Mouse (Mus musculus) stomach, embryonic 14.5 days (tissue): ENCODE results near the gene Hic1. TPM values are rescaled to one million over a fixed set of nuclear protein-coding genes. Genes with fewer than 3 reads are reported as not detected.

ENCODE experiments used
- ATAC-seq: fragments of 200-750 bp; cut with Nextera tagmentation; 2 replicates; pipeline ENCODE4 v1.8.0; 2017; ENCODE audit warnings: low read depth, moderate TSS enrichment; ENCODE audit not compliant: insufficient number of reproducible peaks, insufficient read depth, low FRiP score
- H3K27ac ChIP-seq: fragments of 300-500 bp; sonication (generic); 2 replicates; pipeline ENCODE4 v1.5.1; 2014; ENCODE audit warnings: mild to moderate bottlenecking, low read length, moderate library complexity, mixed read lengths
- H3K27me3 ChIP-seq: fragments of 300-500 bp; sonication (generic); 2 replicates; pipeline ENCODE4 v1.6.1; 2014; ENCODE audit warnings: low read length, control low read depth, mixed read lengths; ENCODE audit not compliant: control insufficient read depth, insufficient read depth
- H3K36me3 ChIP-seq: fragments of 300-500 bp; sonication (generic); 2 replicates; pipeline ENCODE4 v1.6.1; 2014; ENCODE audit warnings: mild to moderate bottlenecking, control low read depth, low read length, moderate library complexity, mixed read lengths; ENCODE audit not compliant: control insufficient read depth, insufficient read depth
- H3K4me1 ChIP-seq: fragments of 300-500 bp; sonication (generic); 2 replicates; pipeline ENCODE4 v1.6.1; 2014; ENCODE audit warnings: low read length, control low read depth, mixed read lengths; ENCODE audit not compliant: control insufficient read depth, insufficient read depth
- H3K4me2 ChIP-seq: fragments of 300-500 bp; sonication (generic); replicated peaks from 2 replicates; pipeline ENCODE4 v1.6.1; 2014; ENCODE audit warnings: low read depth, low read length, control low read depth
- H3K4me3 ChIP-seq: fragments of 300-500 bp; sonication (generic); 2 replicates; pipeline ENCODE4 v1.5.1; 2014; ENCODE audit warnings: low read depth, low read length, control low read depth
- H3K9ac ChIP-seq: fragments of 300-500 bp; sonication (generic); replicated peaks from 2 replicates; pipeline ENCODE4 v1.6.1; 2014; ENCODE audit warnings: low read depth, mild to moderate bottlenecking, control low read depth, low read length, moderate library complexity, mixed read lengths
- H3K9me3 ChIP-seq: fragments of 300-500 bp; sonication (generic); 2 replicates; pipeline ENCODE4 v1.6.1; 2016; ENCODE audit warnings: low read depth, low read length, control low read depth; ENCODE audit not compliant: control insufficient read depth
- WGBS: fragments of 180-500 bp; shearing (Covaris S2); extraction: QIAGEN DNeasy Blood & Tissue Kit; methylation state at CpG from one replicate; pipeline ENCODE4 v1.1.7; 2014; 5-methylcytosine and 5-hydroxymethylcytosine counted together
- polyA plus RNA-seq: library from polyadenylated mRNA; unstranded; fragments of >200 nt; fragmentation: Nextera tagmentation; extraction: Ambion mirVana; gene quantifications from 2 replicates; pipeline ENCODE4 v1.2.1, GENCODE M21; 2014

Gene Hic1
- polyA plus RNA-seq, 1 experiment from 2014 or later: 13.8 TPM

DNA sequence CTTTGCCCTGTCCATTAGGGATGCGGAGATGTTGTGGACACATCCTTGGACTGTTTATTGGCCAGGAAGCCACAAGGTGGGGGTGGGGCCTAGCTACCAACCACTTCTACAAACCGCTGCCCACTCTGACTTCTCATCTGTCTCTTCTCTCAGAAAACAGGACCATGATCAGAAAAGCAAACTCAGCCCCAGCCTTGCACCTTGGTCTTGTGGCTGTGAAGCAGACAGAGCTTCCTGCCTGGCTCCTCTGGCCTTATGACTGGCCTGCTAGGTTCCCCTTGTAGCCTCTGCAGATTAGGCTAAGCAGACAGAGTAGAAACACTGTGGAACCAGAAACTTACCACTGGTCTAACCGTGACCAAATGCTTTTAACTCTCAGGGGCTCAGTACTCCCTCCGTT is 40.0 kb upstream of the Hic1 start:
- Histone ChIP-seq H3K9ac (no peak overlapping the region), H3K27me3 (no peaks in the 10 kb centered on the region), H3K4me2 (no peak overlapping the region), H3K27ac (no peak overlapping the region), H3K4me3 (no peak overlapping the region), H3K9me3 (no peaks in the 10 kb centered on the region), H3K4me1 (peaks cover 11% of the 10 kb centered on the region; the same call in 1 of the 2 replicates), H3K36me3 (no peaks in the 10 kb centered on the region)
- 81% methylated on average over 4 of the region's 4 CpGs for WGBS
- ATAC-seq: no peak

DNA sequence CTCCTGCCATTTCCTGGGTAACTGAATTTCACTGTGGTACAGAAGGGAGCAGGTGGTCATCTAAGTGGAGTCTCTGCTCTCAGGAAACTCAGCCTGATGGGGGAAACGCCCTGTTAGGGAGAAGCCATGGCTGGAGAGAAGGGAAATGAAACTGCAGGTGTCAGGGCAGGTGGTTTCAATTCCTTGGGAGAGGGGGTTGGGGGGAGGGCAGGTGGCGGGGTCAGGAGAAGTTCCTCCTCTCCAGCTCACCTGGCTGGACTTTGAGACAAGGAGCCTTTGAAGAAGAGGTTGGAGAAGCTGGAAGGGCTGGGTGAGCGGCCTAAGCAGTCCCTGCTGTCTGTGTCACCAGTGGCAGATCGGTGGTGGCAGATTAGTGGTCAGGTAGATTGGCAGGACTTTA is 37.0 kb upstream of the Hic1 start:
- WGBS: 64% methylated on average over 4 of the region's 4 CpGs
- no peaks in the 10 kb centered on the region for H3K9me3 ChIP-seq
- peaks cover 8% of the 10 kb centered on the region for H3K4me1 ChIP-seq
- no peak overlapping the region for H3K27ac ChIP-seq
- H3K4me2 ChIP-seq: no peak overlapping the region
- H3K4me3 ChIP-seq: no peak overlapping the region
- no peaks in the 10 kb centered on the region for H3K36me3 ChIP-seq
- no peaks in the 10 kb centered on the region for H3K27me3 ChIP-seq
- ATAC-seq: no peak
- no peak overlapping the region for H3K9ac ChIP-seq

DNA sequence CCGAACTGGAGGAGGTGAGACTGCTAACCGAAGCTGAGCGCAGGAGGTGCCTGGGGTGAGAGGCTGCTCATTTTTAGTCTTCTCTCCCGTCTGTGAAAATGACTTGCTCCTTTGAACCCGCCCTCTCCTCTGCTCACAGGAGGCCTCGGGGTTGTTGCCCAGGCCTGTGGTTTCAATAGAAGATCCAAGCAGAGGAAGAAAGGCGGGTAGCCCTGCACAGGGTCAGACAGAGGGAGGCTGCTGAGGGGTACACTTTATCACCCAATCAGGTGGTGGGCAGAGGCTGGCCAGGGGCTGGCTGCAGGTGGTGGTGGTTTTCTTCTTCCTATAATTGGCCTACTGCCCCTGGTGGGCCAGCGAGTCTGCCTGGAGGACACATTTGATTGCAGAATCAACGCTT is 35.2 kb upstream of the Hic1 start:
- Histone ChIP-seq H3K36me3 (no peaks in the 10 kb centered on the region), H3K4me2 (no peak overlapping the region), H3K9me3 (no peaks in the 10 kb centered on the region), H3K27me3 (no peaks in the 10 kb centered on the region), H3K27ac (no peak overlapping the region), H3K4me3 (no peak overlapping the region), H3K9ac (no peak overlapping the region), H3K4me1 (peaks cover 6% of the 10 kb centered on the region)
- ATAC-seq: no peak
- 53% methylated on average over 9 of the region's 9 CpGs for WGBS

DNA sequence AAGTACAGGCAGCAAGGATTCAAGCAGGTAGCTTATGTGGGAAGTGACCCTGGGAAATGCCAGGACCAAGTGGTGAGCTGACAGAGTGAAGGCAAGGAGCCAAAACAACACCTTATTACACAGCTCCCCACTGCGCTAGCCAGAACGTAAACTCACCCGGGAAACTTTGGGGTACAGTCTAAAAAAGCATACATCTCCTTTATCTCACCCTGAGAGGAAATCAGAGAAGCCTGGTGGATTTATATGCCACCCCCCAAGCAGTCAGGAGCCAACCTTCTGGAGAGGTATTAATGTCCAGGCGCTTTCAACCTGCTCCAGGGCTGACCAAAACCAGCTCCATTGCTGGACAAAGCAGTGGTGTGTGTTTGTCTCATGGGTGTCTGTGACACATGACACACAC is 34.6 kb upstream of the Hic1 start:
- Histone ChIP-seq H3K9ac (no peak overlapping the region), H3K4me3 (no peak overlapping the region), H3K9me3 (no peaks in the 10 kb centered on the region), H3K4me1 (peaks cover 6% of the 10 kb centered on the region), H3K36me3 (no peaks in the 10 kb centered on the region), H3K4me2 (no peak overlapping the region), H3K27me3 (no peaks in the 10 kb centered on the region), H3K27ac (no peak overlapping the region)
- 75% methylated on average over 4 of the region's 4 CpGs for WGBS
- no peak for ATAC-seq

DNA sequence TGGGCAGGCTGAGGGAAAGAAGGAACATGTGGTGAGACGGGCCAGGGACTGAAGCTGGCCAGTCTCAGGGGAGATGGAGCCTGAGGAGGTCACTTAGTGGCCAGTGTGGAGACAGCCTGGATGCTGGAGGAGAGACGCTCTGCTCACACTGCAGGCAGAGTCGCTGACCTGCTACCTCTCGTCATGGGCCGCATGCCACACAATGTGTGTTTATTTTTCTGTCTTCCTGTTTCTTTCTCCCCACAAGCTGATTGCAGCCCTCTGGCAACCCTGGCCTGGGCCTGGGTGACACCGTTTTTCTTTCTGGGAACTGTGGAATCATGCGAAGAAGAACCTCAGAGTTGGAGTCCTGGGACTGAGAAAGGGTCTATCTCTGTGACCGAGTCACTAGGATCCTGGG is 32.4 kb upstream of the Hic1 start:
- Histone ChIP-seq H3K27ac (no peak overlapping the region), H3K9ac (no peak overlapping the region), H3K9me3 (no peaks in the 10 kb centered on the region), H3K4me3 (no peak overlapping the region), H3K4me2 (no peak overlapping the region), H3K4me1 (peaks cover 6% of the 10 kb centered on the region), H3K36me3 (no peaks in the 10 kb centered on the region), H3K27me3 (0 out of 2 replicates have a peak, but pooled peaks cover under 1% of the 10 kb centered on the region)
- no peak for ATAC-seq
- WGBS: 43% methylated on average over 8 of the region's 8 CpGs

DNA sequence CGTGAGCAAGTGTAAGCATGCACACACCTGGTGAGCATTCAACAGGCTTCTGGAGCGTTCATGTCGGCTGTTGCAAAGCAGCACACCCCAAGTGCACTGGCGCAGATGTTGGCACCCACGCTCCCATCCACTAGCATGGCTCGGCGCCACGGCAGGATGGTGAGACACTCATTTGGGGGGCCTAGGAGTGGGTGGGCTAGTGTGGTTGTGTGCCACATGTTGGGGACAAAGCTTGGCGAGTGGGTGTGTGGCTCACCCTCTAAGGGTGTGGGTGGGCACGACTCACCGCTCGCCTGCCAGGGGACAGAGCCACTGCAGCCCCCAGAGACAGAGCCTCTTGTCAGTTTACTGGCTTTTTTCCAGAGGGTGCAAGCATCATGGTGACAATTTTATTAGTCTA is 31.6 kb upstream of the Hic1 start:
- ATAC-seq: no peak
- no peak overlapping the region for H3K9ac ChIP-seq
- H3K9me3 ChIP-seq: no peaks in the 10 kb centered on the region
- WGBS: 85% methylated on average over 12 of the region's 12 CpGs
- no peak overlapping the region for H3K4me3 ChIP-seq
- H3K36me3 ChIP-seq: no peaks in the 10 kb centered on the region
- H3K4me1 ChIP-seq: peaks cover 6% of the 10 kb centered on the region
- H3K27ac ChIP-seq: no peak overlapping the region
- H3K27me3 ChIP-seq: peaks cover 8% of the 10 kb centered on the region; the same call in 1 of the 2 replicates
- H3K4me2 ChIP-seq: no peak overlapping the region

DNA sequence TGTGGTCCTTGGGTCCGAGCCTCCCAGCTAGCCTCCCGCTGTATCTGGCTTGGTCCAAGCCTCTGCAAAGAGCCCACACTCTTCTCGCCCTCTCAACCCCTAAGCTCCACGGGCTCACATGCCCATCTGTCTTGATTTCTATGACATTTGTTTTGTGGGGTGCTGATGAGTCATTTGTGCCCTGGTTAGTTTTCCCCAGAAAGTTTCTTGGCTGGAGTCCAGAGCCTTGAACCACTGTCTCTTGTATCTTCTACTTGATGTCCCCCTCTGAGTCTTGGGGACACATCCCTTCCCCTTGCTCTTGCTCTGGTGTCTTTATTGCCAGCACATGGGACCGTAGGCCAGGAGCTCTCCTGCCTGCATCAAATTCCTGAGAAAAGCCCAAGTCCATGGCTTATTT is 30.6 kb upstream of the Hic1 start:
- no peak for ATAC-seq

DNA sequence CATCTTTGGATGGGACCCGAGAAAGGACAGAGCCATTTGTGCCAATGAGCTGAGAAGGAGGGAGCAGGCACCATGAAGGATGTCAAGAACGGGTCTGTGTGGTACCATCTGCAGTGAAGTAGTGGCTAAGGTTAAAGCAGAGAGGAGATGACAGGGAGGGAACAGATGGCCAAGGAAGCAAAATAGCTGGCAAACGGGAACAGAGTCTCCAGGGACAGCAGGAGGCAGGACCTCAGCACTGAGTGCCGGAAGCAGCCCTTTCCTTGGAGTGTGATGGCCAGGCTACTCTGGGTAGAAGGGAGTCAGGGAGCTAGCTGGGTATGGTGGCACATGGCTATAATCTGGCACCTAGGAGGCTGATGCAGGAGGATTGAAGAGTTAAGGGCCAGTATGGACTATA is 29.5 kb upstream of the Hic1 start:
- Histone ChIP-seq H3K36me3 (no peaks in the 10 kb centered on the region), H3K4me2 (no peak overlapping the region), H3K27me3 (peaks cover 28% of the 10 kb centered on the region), H3K4me3 (no peak overlapping the region), H3K9ac (no peak overlapping the region), H3K9me3 (no peaks in the 10 kb centered on the region), H3K27ac (no peak overlapping the region), H3K4me1 (peaks cover 21% of the 10 kb centered on the region)
- WGBS: 81% methylated on average over 4 of the region's 4 CpGs
- ATAC-seq: no peak

More for the DNA sequence above, 30.6 kb upstream of the Hic1 start:
- 58% methylated on average over 5 of the region's 5 CpGs for WGBS
- Histone ChIP-seq H3K27ac (no peak overlapping the region), H3K4me2 (no peak overlapping the region), H3K4me3 (no peak overlapping the region), H3K36me3 (no peaks in the 10 kb centered on the region), H3K4me1 (peaks cover 11% of the 10 kb centered on the region), H3K9ac (no peak overlapping the region), H3K9me3 (no peaks in the 10 kb centered on the region), H3K27me3 (peaks cover 17% of the 10 kb centered on the region)

DNA sequence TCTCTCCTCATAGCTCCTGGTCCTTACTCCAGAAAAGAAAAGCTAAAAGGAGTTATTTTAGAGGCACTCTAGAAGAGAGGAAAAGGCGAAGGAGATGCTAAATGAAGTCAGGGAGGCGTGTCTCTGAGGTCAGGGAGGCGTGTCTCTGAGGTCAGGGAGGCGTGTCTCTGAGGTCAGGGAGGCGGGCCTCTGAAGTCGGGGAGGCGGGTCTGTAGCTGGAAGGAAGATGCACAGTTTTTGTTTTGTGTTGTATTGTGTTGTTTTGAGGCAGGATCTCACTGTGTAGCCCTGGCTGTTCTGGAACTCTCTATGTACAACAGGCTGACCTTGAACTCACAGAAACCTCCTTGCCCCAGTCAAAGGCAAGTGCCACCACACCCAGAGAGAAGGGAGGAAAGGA is 28.6 kb upstream of the Hic1 start:
- no peak overlapping the region for H3K27ac ChIP-seq
- WGBS: 38% methylated on average over 7 of the region's 7 CpGs
- no peak for ATAC-seq
- H3K4me3 ChIP-seq: no peak overlapping the region
- no peaks in the 10 kb centered on the region for H3K36me3 ChIP-seq
- peaks cover 29% of the 10 kb centered on the region for H3K27me3 ChIP-seq
- H3K4me1 ChIP-seq: peaks cover 26% of the 10 kb centered on the region
- no peaks in the 10 kb centered on the region for H3K9me3 ChIP-seq
- H3K9ac ChIP-seq: no peak overlapping the region
- no peak overlapping the region for H3K4me2 ChIP-seq
